Mouse (Mus musculus) intestine, embryonic 15.5 days (tissue): ENCODE data around the gene Mical2. TPM values are rescaled to one million over a fixed set of nuclear protein-coding genes. Genes with fewer than 3 reads are reported as not detected.

Experiments
- polyA plus RNA-seq: library from polyadenylated mRNA; unstranded; fragments of >200 nt; fragmentation: Nextera tagmentation; extraction: Ambion mirVana; gene quantifications from 2 replicates; pipeline ENCODE4 v1.2.1, GENCODE M21; 2015

The Mical2 gene
- polyA plus RNA-seq, 1 experiment from 2014 or later, result 18.6 TPM

Other genes starting within 250 kb of the Mical2 start
- 55.9 and 61.5 TPM in 2 replicates for gene Usp47, start 202.4 kb upstream of the Mical2 start, polyA plus RNA-seq
- 26.0 and 27.1 TPM in 2 replicates for gene Dkk3, start 66.8 kb upstream of the Mical2 start, polyA plus RNA-seq
- gene Parva, start 201.6 kb downstream of the Mical2 start, polyA plus RNA-seq, result 79.8 and 90.0 TPM in 2 replicates